Mouse (Mus musculus) hindbrain, embryonic 10.5 days (tissue): ENCODE measurements at regions not wholly inside any gene's neighbourhood (a gene's known extent, or its start where the extent isn't known, plus 50 kb on each side); places are given as distances from the start of the nearest gene placed in this dataset.

Source experiments
- DNase-seq: peaks from one replicate; pipeline ENCODE4 v3.0.0-alpha.2; 2017; ENCODE audit warnings: low spot score
- H3K27ac ChIP-seq: fragments of 300-500 bp; sonication (generic); 2 replicates; pipeline ENCODE4 v1.5.1; 2016; ENCODE audit warnings: mild to moderate bottlenecking, moderate library complexity
- H3K27me3 ChIP-seq: fragments of 300-500 bp; sonication (generic); 2 replicates; pipeline ENCODE4 v1.6.1; 2016; ENCODE audit warnings: mild to moderate bottlenecking; ENCODE audit not compliant: poor library complexity, insufficient read depth, severe bottlenecking
- H3K36me3 ChIP-seq: fragments of 300-500 bp; sonication (generic); 2 replicates; pipeline ENCODE4 v1.6.1; 2016; ENCODE audit warnings: mild to moderate bottlenecking, moderate library complexity
- H3K4me1 ChIP-seq: fragments of 300-500 bp; sonication (generic); replicated peaks from 2 replicates; pipeline ENCODE4 v1.6.1; 2016; ENCODE audit warnings: mild to moderate bottlenecking
- H3K4me3 ChIP-seq: fragments of 300-500 bp; sonication (generic); 2 replicates; pipeline ENCODE4 v1.5.1; 2016; ENCODE audit warnings: mild to moderate bottlenecking, moderate library complexity
- H3K9me3 ChIP-seq: fragments of 300-500 bp; sonication (generic); 2 replicates; pipeline ENCODE4 v1.6.1; 2016; ENCODE audit warnings: mild to moderate bottlenecking, moderate library complexity
- WGBS: fragments of 180-500 bp; shearing (Covaris S2); methylation state at CpG from one replicate; pipeline ENCODE4 v1.1.7; 2016; 5-methylcytosine and 5-hydroxymethylcytosine counted together

GRCm38 (mm10) chr5:120034499-120035077 lies 81.7 kb upstream of the Rbm19 start:
- Histone ChIP-seq H3K4me3 (no peak overlapping the region), H3K27ac (no peak overlapping the region), H3K36me3 (no peaks in the 10 kb centered on the region), H3K9me3 (no peaks in the 10 kb centered on the region), H3K4me1 (no peaks in the 10 kb centered on the region; the same call in 1 of the 2 replicates), H3K27me3 (0 out of 2 replicates have a peak, but pooled peaks cover 11% of the 10 kb centered on the region)
- 7% methylated on average over 13 of the region's 13 CpGs for WGBS
- DNase-seq = no peak

GRCm38 (mm10) chr5:120035251-120035650 lies 81.0 kb upstream of the Rbm19 start:
- DNase-seq = no peak
- Histone ChIP-seq H3K4me1 (no peaks in the 10 kb centered on the region; the same call in 1 of the 2 replicates), H3K36me3 (no peaks in the 10 kb centered on the region), H3K9me3 (no peaks in the 10 kb centered on the region), H3K27me3 (0 out of 2 replicates have a peak, but pooled peaks cover 11% of the 10 kb centered on the region), H3K4me3 (no peak overlapping the region), H3K27ac (no peak overlapping the region)
- 76% methylated on average over 3 of the region's 3 CpGs for WGBS

GRCm38 (mm10) chr5:120037806-120038205 lies 78.5 kb upstream of the Rbm19 start:
- H3K9me3 ChIP-seq = 0 out of 2 replicates have a peak, but pooled peaks cover 3% of the 10 kb centered on the region
- 0 out of 2 replicates have a peak, but pooled peaks cover 11% of the 10 kb centered on the region for H3K27me3 ChIP-seq
- no peaks in the 10 kb centered on the region; the same call in 1 of the 2 replicates for H3K4me1 ChIP-seq
- no peak overlapping the region for H3K4me3 ChIP-seq
- H3K36me3 ChIP-seq = no peaks in the 10 kb centered on the region
- 92% methylated on average over 3 of the region's 3 CpGs for whole genome bisulfite sequencing
- no peak for DNase-seq
- H3K27ac ChIP-seq = no peak overlapping the region

GRCm38 (mm10) chr5:120043786-120044185 lies 72.5 kb upstream of the Rbm19 start:
- Histone ChIP-seq H3K9me3 (0 out of 2 replicates have a peak, but pooled peaks cover 3% of the 10 kb centered on the region), H3K4me1 (no peaks in the 10 kb centered on the region), H3K4me3 (no peak overlapping the region), H3K27ac (no peak overlapping the region), H3K36me3 (no peaks in the 10 kb centered on the region), H3K27me3 (no peaks in the 10 kb centered on the region)
- 86% methylated on average over 4 of the region's 4 CpGs for WGBS
- no peak for DNase-seq

GRCm38 (mm10) chr5:120049063-120049781 lies 67.0 kb upstream of the Rbm19 start:
- no peaks in the 10 kb centered on the region for H3K9me3 ChIP-seq
- no peaks in the 10 kb centered on the region for H3K4me1 ChIP-seq
- no peak for DNase-seq
- H3K27ac ChIP-seq = no peak overlapping the region
- 90% methylated on average over 7 of the region's 7 CpGs for WGBS
- no peaks in the 10 kb centered on the region for H3K27me3 ChIP-seq
- H3K36me3 ChIP-seq = no peaks in the 10 kb centered on the region
- H3K4me3 ChIP-seq = no peak overlapping the region

- 87% methylated on average over 8 of the region's 8 CpGs for WGBS
- no peak overlapping the region for H3K27ac ChIP-seq
- H3K9me3 ChIP-seq = no peaks in the 10 kb centered on the region
- H3K27me3 ChIP-seq = no peaks in the 10 kb centered on the region
- H3K4me3 ChIP-seq = no peak overlapping the region
- no peaks in the 10 kb centered on the region for H3K36me3 ChIP-seq
- DNase-seq = no peak
- H3K4me1 ChIP-seq = no peaks in the 10 kb centered on the region
Measured at GRCm38 (mm10) chr5:120050728-120051436, 65.4 kb upstream of the Rbm19 start.

- H3K4me1 ChIP-seq = no peaks in the 10 kb centered on the region
- no peak for DNase-seq
- 87% methylated on average over 5 of the region's 5 CpGs for WGBS
- H3K36me3 ChIP-seq = no peaks in the 10 kb centered on the region
- H3K4me3 ChIP-seq = no peak overlapping the region
- no peaks in the 10 kb centered on the region for H3K9me3 ChIP-seq
- no peak overlapping the region for H3K27ac ChIP-seq
- H3K27me3 ChIP-seq = no peaks in the 10 kb centered on the region
Measured at GRCm38 (mm10) chr5:120054498-120055167, 61.6 kb upstream of the Rbm19 start.
